Mouse (Mus musculus) olfactory bulb, adult 2 months (tissue): ENCODE measurements around the gene Chtf18.

Experiments used
- CTCF ChIP-seq: fragments of 200-500 bp; IDR thresholded peaks from 2 replicates; pipeline ENCODE4 v1.5.1; 2012; ENCODE audit warnings: low read depth, mild to moderate bottlenecking, low read length, moderate library complexity; ENCODE audit not compliant: insufficient read depth
- POLR2A ChIP-seq: fragments of 200-500 bp; IDR thresholded peaks from 2 replicates; pipeline ENCODE4 v1.6.1; 2012; ENCODE audit warnings: mild to moderate bottlenecking, low read depth, low read length, moderate library complexity; ENCODE audit not compliant: insufficient read depth

DNA sequence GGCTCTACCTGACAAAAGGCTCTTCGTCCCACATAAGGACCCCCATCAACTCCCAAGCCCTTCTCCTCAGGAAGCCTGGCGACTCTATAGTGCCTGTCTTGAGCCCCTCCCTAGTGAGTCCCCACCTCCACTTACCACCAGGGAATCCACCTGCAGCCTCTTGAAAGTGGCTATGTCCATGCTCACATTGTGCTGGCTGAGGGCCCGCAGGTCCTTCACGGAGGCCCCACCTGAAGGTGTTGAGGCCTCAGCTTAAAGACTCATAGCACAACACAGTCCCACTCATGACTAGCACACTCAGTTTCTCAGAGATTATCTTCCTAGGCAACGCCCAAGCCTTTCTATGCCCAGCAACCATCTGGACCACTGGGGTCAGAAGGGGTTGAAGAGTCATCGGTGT lies 22.1 kb upstream of the Chtf18 start:
- TF ChIP-seq POLR2A: no peak
- no peak for TF ChIP-seq CTCF
